Mouse (Mus musculus) T-helper 1 cell (primary cell): ENCODE measurements around the gene Hnrnpdl.

Source experiments
- in situ Hi-C: fragments of 300-600 bp; cut with MboI, MseI; formaldehyde crosslinking; loops from one replicate; pipeline ENCODE4 v1.15.1; 2025; ENCODE audit warnings: high pct_unique_total_duplicates

Hnrnpdl gene

DNA sequence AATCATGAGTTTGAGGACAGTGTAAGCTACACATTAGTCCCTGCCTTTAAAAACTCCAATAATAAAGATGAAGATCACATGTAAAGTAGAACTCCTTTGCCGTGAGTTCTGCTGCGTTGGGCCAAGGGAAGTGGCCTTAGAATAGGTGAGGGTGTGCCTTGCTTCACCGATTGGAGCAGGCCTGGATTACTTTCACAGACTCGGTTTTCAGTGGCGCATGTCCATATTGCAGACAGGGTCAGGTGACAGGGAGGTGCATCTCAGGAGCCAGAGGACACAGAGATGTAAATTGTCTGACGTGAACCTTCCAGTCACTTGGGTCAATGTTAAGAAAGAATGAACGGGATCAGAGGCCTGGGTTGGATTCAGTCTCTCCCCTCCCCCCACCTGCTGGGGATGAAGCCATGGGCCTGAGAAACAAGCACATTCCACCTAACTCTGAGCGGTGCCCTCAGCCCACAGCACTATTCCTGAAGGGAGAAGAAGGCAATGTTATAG is 7.7 kb upstream of the Hnrnpdl start:
- in situ Hi-C loops = no loop called here

GRCm38 (mm10) chr5:100046096-100046495 is 6.6 kb upstream of the Hnrnpdl start:
- in situ Hi-C loops = no loop called here

DNA sequence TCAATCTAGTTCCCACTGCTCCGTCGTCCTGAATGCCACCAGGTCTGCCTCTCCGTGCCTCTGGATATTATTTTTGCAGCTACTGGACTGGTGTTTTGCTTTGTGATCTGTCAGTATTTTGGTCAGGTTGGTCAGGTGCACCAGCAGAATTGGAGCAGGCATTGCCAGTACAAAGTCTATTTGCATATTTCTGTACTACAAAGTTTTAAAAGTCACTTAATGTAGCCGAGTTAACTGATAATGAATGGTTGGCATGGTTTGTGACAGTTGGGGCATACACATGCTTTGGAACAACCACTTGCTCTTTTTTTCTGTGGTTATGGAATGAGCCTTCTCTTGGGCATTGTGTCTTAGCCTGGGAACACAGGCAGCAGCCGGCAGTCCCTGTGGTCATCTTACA is 5.2 kb upstream of the Hnrnpdl start:
- in situ Hi-C loops = no loop called here

- in situ Hi-C loops = no loop called here
Measured at GRCm38 (mm10) chr5:100044030-100044429, 4.6 kb upstream of the Hnrnpdl start.

- in situ Hi-C loops = no loop called here
Measured at GRCm38 (mm10) chr5:100043361-100043760, 3.9 kb upstream of the Hnrnpdl start.

- in situ Hi-C loops = no loop called here
Measured at GRCm38 (mm10) chr5:100042467-100042866, 3.0 kb upstream of the Hnrnpdl start.

DNA sequence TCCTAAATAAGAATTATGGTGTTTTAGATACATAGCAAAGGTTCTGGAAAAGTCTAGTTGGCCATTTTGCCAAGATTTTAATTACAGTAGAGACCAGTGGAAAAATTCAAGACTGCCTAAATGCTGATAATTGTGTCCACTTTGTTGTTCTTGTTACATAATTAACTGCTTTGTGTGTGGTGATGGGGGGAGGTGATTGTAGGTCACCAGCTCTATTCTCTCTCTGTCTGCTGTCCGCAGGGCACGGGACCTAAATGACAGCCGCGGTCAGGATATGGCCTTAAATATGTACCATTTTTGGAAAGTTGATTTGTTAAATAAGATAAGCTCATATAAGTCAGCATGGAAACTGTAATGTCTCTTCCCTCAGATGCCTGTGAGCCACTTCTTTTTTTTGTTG is 1.8 kb upstream of the Hnrnpdl start:
- in situ Hi-C loops = no loop called here

- in situ Hi-C loops = no loop called here
Measured at GRCm38 (mm10) chr5:100040281-100040784, 869 bp upstream of the Hnrnpdl start.

- in situ Hi-C loops = loop anchor here (5.0 kb wide), 1 partner anchor 67 kb away; no protein-coding TSS in a partner anchor
Measured at GRCm38 (mm10) chr5:100038714-100039601, 506 bp downstream of the Hnrnpdl start.

DNA sequence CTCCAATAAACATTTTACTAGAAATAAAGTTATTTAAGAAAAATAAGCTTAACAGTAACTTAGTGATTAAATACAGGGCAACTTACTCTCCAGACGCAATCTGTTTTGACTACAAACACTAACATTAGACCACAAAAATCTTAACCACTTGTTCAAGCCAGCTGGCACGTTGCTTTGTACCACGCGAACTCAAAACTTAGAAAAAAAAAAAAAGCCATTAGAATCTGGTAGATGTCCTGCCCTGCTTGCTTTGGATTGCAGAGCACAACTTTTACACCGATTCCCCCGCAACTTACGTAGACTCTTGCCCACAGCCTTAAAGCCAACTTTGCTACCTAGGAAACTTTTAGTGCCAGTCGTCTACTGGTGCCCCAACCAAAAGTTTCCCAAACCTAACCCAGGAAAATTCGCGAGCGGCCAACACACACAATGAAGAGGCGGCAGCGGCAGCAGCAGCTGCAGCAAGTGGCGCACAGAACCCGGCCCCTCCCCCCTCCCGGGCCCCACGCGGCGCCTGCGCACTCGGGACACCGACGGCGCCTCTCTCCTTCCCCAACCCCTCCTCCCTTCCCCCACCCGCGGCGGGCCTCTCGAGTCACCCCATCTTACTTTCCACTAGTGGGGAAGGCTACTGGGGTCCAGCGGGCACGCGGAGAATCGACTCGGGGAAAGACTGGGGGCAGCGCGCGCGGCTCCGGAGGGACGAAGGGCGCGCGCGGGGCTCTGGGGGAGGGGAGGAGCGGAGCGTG is 1.3 kb downstream of the Hnrnpdl start:
- in situ Hi-C loops = loop anchor here (5.0 kb wide), 1 partner anchor 66 kb away; no protein-coding TSS in a partner anchor

GRCm38 (mm10) chr5:100036681-100037080 is 2.8 kb downstream of the Hnrnpdl start:
- in situ Hi-C loops = loop anchor here (5.0 kb wide), 1 partner anchor 64 kb away; no protein-coding TSS in a partner anchor

DNA sequence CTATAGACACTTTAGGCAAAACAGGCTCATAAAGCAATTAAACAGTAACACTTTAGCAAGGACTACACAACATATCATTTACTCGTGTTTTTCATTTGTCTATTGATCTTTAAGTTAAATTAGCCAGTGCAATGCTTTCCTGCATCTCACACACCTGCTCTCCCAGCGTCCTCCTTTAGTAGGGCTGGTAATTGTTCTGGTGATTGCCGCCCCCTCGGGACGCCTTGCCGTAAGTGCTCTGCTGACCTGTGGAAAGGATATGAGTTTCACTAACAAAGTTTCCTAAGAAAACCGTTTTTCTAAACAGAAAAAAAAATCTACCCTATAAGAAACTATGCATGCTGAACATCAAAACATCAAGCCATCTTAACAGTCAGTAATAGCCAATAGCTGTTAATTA is 3.5 kb downstream of the Hnrnpdl start:
- in situ Hi-C loops = loop anchor here (5.0 kb wide), 1 partner anchor 64 kb away; no protein-coding TSS in a partner anchor

DNA sequence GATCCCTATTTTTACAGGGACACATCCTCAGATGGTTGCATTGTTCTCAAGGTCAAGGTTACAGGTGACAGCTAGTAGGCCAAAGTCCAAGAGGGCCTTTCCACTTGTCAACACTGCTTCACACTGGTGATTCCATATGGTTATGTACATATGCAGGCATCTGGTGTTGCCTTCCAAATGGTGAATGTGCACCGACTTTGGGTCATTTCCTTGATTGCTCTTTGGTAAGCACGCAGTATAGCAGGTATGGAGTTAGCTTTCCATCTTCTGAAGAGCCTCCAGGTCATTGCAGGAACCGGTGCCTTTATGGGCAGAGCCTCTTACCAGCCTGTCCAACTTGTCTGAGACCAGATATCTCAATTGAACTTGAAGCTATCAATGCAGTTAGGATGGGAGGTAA is 6.8 kb downstream of the Hnrnpdl start:
- in situ Hi-C loops = no loop called here

GRCm38 (mm10) chr5:100032107-100032506 is 7.4 kb downstream of the Hnrnpdl start:
- in situ Hi-C loops = no loop called here

DNA sequence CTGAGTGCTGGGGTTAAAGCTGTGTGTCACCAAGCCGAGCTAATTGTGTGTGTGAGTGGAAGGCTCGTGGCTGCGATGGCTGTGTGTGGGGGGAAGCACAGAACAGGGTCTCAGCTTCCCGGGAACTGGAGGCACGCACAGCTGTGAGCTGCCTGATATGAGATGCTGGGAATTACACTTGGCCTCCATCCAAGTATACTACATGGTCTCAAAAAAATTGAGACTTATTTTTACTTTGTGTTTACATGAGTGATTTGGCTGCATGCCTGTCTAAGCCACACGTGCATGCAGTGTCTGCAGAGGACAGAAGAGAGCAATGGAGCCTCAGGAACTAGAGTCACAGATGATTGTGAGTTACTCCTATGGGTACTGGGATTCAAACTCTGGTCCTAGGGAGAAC is 9.4 kb downstream of the Hnrnpdl start:
- in situ Hi-C loops = no loop called here

DNA sequence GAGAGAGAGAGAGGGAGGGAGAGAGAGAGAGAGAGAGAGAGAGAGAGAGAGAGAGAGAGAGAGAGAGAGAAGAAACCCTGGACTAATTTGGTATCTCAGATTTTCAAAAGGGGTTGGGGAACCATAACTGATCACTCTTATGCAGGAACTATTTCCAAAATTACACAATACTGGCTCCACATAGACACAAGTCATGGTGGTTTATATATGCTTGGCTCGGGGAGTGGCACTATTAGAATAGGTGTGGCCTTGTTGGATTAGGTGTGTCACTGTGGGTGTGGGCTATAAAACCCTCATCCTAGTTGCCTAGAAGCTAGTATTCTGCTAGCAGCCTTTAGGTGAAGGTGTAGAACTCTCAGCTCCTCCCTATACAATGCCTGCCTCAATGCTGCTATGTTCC is 14.6 kb downstream of the Hnrnpdl start:
- in situ Hi-C loops = no loop called here

- in situ Hi-C loops = no loop called here
Measured at GRCm38 (mm10) chr5:100024403-100024802, 15.1 kb downstream of the Hnrnpdl start.

- in situ Hi-C loops = no loop called here
Measured at GRCm38 (mm10) chr5:100020089-100020488, 19.4 kb downstream of the Hnrnpdl start.

- in situ Hi-C loops = no loop called here
Measured at GRCm38 (mm10) chr5:100012599-100012998, 26.9 kb downstream of the Hnrnpdl start.

- in situ Hi-C loops = no loop called here
Measured at GRCm38 (mm10) chr5:100008485-100008884, 31.0 kb downstream of the Hnrnpdl start.

DNA sequence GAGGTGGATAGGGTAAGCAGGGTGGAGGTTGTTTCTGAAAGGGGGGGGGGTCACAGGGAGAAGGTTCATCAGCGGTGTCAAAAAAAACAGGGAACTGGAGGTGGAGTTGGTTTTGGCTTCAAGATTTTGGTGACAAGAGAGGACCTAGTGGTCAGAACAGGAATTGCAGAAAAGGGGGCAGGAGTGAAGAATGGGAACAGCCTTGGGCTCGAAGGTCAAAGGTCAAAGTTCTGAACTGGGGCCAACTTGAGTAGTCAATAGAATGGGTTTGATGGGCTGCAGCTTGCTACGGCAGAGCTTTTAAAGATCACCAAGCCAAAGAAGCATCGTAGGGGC is 32.5 kb downstream of the Hnrnpdl start:
- in situ Hi-C loops = no loop called here

DNA sequence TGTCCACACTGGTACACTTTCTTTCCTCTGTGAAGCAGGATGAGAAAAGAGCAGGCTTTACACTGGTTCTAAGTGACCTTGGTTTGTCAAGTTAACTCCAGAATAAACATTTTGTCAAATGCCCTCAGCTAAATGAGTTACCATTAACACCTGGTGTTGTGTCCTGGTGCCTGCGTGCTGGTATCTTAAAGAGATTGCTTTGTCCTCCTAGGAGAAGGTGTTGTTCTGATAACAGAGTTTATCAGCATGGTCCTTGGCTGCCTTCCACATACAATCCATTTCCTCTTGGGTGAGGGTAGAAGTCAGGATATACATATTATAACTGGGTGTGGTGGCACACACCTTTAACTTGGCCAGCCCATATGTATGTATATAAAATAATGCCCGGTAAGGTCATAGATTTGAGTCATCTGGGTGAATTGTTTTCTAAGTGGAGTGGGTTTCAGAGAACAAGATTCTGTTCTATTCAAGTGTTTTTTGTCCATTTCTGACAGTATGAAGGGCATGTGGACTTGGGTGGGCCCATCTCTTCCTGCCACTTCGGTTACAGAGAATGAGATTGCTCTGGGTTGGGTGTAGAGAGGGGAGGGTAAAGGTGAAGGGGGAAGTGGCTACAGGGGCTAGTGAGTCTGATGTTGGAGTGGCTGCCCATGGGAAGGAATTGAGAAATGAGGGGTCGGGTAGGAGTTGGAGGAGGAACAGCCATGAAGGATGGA is 33.0 kb downstream of the Hnrnpdl start:
- in situ Hi-C loops = no loop called here
